Mouse (Mus musculus) neural tube, embryonic 15.5 days (tissue): Measurements from ENCODE around the gene Gm20388. TPM values are rescaled to one million over a fixed set of nuclear protein-coding genes. Genes with fewer than 3 reads are reported as not detected.

Experiments
- ATAC-seq: fragments of 200-750 bp; cut with Nextera tagmentation; 2 replicates; pipeline ENCODE4 v1.8.0; 2017; ENCODE audit warnings: mild to moderate bottlenecking, moderate TSS enrichment, moderate library complexity; ENCODE audit not compliant: low FRiP score
- H3K27ac ChIP-seq: fragments of 300-500 bp; sonication (generic); replicated peaks from 2 replicates; pipeline ENCODE4 v1.5.1; 2015; ENCODE audit warnings: mild to moderate bottlenecking, inconsistent platforms
- H3K27me3 ChIP-seq: fragments of 300-500 bp; sonication (generic); replicated peaks from 2 replicates; pipeline ENCODE4 v1.6.1; 2015; ENCODE audit warnings: inconsistent platforms
- H3K36me3 ChIP-seq: fragments of 300-500 bp; sonication (generic); 2 replicates; pipeline ENCODE4 v1.6.1; 2015; ENCODE audit warnings: inconsistent platforms
- H3K4me1 ChIP-seq: fragments of 300-500 bp; sonication (generic); 2 replicates; pipeline ENCODE4 v1.6.1; 2015; ENCODE audit warnings: inconsistent platforms
- H3K4me2 ChIP-seq: fragments of 300-500 bp; sonication (generic); 2 replicates; pipeline ENCODE4 v1.6.1; 2015; ENCODE audit warnings: inconsistent platforms, mild to moderate bottlenecking, moderate library complexity
- H3K4me3 ChIP-seq: fragments of 300-500 bp; sonication (generic); replicated peaks from 2 replicates; pipeline ENCODE4 v1.5.1; 2015; ENCODE audit warnings: mild to moderate bottlenecking, inconsistent platforms
- H3K9ac ChIP-seq: fragments of 300-500 bp; sonication (generic); replicated peaks from 2 replicates; pipeline ENCODE4 v1.6.1; 2015; ENCODE audit warnings: mild to moderate bottlenecking, inconsistent platforms
- H3K9me3 ChIP-seq: fragments of 300-500 bp; sonication (generic); replicated peaks from 2 replicates; pipeline ENCODE4 v1.6.1; 2016; ENCODE audit warnings: inconsistent platforms
- WGBS: fragments of 180-500 bp; shearing (Covaris S2); methylation state at CpG from one replicate; pipeline ENCODE4 v1.1.7; 2015; ENCODE audit warnings: mixed read lengths; 5-methylcytosine and 5-hydroxymethylcytosine counted together
- polyA plus RNA-seq: library from polyadenylated mRNA; unstranded; fragments of >200 nt; fragmentation: Nextera tagmentation; extraction: Ambion mirVana; gene quantifications from 2 replicates; pipeline ENCODE4 v1.2.1, GENCODE M21; 2015

Gm20388 gene
- polyA plus RNA-seq, 1 experiment from 2014 or later: not detected

DNA sequence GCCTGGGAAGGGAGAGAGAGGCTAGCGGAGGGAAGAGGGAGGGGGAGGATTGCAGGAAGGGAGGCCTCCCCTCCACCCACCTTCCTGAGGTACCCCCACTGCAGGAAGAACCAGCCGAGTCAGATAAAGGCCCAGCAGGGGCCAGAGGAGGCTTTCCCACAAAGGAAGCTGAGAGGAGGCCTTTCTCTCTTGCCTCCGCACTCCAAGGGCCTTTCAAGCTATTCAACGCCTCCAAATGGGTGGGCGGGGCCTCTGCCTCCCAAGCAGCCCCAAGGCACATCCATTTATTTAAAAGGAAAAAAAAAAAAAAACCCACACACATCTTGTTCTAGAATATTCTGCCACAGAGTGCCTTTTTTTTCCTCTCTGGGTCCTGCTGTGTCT, 424.2 kb downstream of the Gm20388 start:
- no peaks in the 10 kb centered on the region for H3K36me3 ChIP-seq
- 0 out of 2 replicates have a peak overlapping the region, but pooled peaks have one; percentile 15 for H3K4me2 ChIP-seq
- no peak; the same call in 1 of the 2 replicates for ATAC-seq
- H3K9me3 ChIP-seq: no peaks in the 10 kb centered on the region
- peak overlapping the region; percentile 76 for H3K27ac ChIP-seq
- H3K9ac ChIP-seq: 0 out of 2 replicates have a peak overlapping the region, but pooled peaks have one; percentile 0
- H3K4me1 ChIP-seq: peaks cover 36% of the 10 kb centered on the region
- WGBS: 11% methylated on average over 4 of the region's 5 CpGs
- no peak overlapping the region for H3K4me3 ChIP-seq
- H3K27me3 ChIP-seq: no peaks in the 10 kb centered on the region

DNA sequence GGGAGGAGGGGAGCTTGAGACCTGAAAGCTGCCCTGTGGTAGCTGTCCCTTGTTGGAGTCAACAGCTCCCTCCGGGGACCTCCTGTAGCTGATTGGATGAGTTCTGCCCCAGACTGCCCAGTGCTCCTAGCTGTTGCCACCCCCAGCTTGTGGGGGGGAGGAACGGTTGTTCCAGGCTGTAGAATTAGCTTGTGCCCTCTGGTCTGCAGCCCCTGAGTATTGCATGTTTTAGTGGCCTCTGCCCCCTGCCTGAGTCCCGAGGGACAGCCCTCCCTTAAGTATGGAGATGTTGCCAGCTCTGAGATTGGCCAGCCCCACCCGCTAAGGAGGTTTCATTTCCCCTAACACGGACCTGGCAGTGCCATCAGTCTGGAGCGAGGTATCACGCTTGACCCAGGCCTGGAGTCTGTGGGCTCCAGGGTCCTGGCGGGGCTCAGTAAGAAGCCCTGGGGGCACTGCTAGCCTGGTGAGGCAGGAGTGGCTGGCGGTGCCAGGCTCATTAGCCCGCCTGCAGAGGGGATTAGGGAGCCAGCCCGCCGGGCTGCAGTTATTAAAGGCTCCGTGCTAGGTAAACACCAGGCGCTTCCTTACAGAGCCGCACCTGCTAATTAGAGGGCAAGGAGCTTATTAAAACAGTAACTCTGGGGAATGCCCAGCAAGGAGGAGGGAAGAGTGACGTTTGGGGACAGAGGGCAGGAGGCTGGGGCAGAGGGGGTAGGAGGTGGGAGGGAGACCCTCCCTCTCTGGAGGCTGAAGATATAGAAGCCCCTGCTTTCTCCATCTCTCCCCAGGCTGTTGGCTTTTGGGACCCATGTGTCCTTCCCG, 424.8 kb downstream of the Gm20388 start:
- no peaks in the 10 kb centered on the region for H3K36me3 ChIP-seq
- no peak overlapping the region for H3K4me3 ChIP-seq
- H3K4me1 ChIP-seq: peaks cover 39% of the 10 kb centered on the region
- peak overlapping the region; percentile 15 for H3K4me2 ChIP-seq
- peak overlapping the region; percentile 76 for H3K27ac ChIP-seq
- ATAC-seq: no peak; the same call in 1 of the 2 replicates
- H3K9me3 ChIP-seq: no peaks in the 10 kb centered on the region
- peak overlapping the region; percentile 0; the same call in 1 of the 2 replicates for H3K9ac ChIP-seq
- 3% methylated on average over 17 of the region's 17 CpGs for WGBS
- H3K27me3 ChIP-seq: no peaks in the 10 kb centered on the region

DNA sequence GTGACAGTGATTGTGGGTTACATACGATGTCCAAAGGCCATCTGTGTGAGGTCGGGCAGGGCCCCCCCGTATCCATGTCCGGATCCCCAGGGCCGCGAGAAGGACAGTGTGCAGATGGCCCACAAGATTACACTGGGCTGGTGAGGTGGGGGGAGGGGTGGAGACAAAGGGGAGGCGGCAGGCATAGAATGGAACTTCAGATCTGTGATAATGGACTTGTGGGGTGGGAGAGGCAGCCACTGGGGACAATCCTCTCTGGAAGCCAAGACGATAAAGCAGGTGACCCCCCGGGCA, 425.4 kb downstream of the Gm20388 start:
- Histone ChIP-seq H3K9ac (no peak overlapping the region), H3K4me3 (no peak overlapping the region), H3K27ac (peak overlapping the region; percentile 76), H3K4me2 (peak overlapping the region; percentile 15; the same call in 1 of the 2 replicates), H3K4me1 (peaks cover 41% of the 10 kb centered on the region), H3K9me3 (no peaks in the 10 kb centered on the region), H3K27me3 (no peaks in the 10 kb centered on the region), H3K36me3 (no peaks in the 10 kb centered on the region)
- ATAC-seq: no peak
- 1% methylated on average over 9 of the region's 9 CpGs for WGBS

DNA sequence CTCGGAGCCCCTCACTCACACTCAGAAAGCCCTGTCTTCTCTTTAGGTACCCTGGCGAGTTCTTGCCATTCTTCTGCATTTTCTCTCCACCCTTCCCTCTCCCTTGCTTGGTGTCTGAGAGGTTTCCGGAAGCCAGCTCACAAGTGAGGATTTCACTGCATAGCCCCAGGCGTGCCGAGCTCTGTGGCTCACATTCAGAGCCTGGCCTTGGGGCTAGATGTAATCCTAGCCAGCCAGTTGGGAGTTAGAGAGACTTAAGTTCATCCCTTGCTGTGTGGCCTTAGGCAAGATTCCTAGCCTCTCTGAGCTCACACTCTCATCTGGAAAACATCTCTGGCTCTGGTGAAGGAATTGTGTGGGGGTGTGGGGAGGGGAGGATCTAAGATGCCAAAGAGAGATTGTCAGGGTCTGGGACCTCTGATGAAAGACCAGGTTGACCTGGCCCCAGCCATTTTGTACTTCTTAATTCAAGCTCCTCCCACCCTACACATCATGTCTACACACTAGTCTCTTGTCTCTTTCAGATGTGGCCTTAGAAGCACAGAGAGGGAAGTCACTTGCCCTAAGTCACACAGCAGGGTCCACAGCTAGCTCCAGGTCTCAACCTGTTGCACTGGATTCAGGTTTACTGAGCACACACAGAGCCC, 426.4 kb downstream of the Gm20388 start:
- Histone ChIP-seq H3K4me2 (no peak overlapping the region), H3K4me3 (no peak overlapping the region), H3K27ac (no peak overlapping the region), H3K27me3 (no peaks in the 10 kb centered on the region), H3K9me3 (no peaks in the 10 kb centered on the region), H3K4me1 (peaks cover 42% of the 10 kb centered on the region), H3K9ac (no peak overlapping the region), H3K36me3 (no peaks in the 10 kb centered on the region)
- ATAC-seq: no peak
- 64% methylated on average over 5 of the region's 5 CpGs for WGBS

DNA sequence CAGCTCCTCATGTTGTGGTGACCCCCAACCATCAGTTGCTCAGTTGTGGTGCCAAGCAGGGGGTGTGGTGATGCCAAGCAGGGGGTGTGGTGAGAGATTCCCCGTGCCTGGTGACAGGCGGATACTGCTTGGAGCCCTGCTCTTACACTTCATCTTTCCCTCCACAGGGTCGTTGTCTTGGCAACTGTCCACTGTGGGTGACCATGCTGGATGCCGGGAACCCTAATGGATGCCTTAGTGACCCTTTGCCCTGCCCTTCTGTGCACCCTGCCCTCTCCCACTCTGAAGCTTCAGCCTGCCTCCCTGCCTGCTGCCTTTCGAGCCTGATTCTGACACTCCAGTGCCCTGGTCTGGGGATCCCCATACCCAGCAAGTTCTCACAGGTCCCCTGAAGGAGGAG, 427.0 kb downstream of the Gm20388 start:
- ATAC-seq: no peak
- H3K4me1 ChIP-seq: peaks cover 48% of the 10 kb centered on the region
- no peak overlapping the region for H3K4me2 ChIP-seq
- H3K4me3 ChIP-seq: no peak overlapping the region
- H3K9me3 ChIP-seq: no peaks in the 10 kb centered on the region
- H3K9ac ChIP-seq: no peak overlapping the region
- H3K27ac ChIP-seq: no peak overlapping the region
- H3K36me3 ChIP-seq: no peaks in the 10 kb centered on the region
- WGBS: 22% methylated on average over 5 of the region's 5 CpGs
- H3K27me3 ChIP-seq: no peaks in the 10 kb centered on the region

DNA sequence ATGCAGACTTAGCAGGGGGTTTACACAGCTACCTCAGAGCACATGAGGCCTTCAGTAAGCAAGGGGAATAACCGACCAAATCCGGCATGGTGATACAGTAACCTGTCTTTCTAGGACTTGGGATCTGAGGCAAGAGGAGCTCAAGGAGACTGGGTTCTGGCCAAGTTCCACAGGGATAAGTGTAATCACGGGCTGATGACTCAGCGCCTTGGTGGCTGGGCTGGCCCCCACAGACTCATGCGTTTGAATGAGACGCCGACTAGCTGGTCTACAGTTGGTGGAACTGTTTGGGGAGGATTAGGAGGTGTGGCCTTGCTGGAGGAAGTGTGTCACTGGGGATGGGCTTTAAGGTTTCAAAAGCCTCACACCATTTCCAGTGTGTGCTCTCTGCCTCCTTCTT, 428.0 kb downstream of the Gm20388 start:
- WGBS: 94% methylated on average over 7 of the region's 7 CpGs
- H3K9ac ChIP-seq: no peak overlapping the region
- no peak overlapping the region for H3K4me2 ChIP-seq
- no peaks in the 10 kb centered on the region for H3K36me3 ChIP-seq
- H3K27me3 ChIP-seq: no peaks in the 10 kb centered on the region
- no peak overlapping the region for H3K27ac ChIP-seq
- H3K4me1 ChIP-seq: peaks cover 59% of the 10 kb centered on the region
- ATAC-seq: no peak
- H3K4me3 ChIP-seq: no peak overlapping the region
- no peaks in the 10 kb centered on the region for H3K9me3 ChIP-seq

DNA sequence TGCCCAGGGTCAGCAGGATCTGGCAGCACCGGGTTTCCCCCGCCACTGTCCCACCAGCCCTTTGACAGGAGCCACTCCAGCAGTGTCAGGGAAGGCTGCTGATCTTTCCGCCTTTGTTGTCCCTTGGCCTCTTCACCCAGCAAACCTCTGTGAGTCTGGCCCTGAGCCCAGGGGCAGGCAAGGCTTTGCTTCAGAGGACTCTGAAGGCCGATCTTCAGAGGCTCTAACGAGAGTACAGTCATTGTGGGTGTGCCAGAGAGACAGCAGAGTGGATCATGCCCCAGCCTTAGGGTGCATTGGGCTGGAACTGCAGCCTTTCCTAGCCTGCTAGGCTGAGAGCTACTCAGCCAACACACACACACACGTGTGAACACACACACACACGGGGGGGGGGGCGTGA, 429.1 kb downstream of the Gm20388 start:
- Histone ChIP-seq H3K27ac (no peak overlapping the region), H3K9ac (no peak overlapping the region), H3K4me1 (peaks cover 64% of the 10 kb centered on the region)

DNA sequence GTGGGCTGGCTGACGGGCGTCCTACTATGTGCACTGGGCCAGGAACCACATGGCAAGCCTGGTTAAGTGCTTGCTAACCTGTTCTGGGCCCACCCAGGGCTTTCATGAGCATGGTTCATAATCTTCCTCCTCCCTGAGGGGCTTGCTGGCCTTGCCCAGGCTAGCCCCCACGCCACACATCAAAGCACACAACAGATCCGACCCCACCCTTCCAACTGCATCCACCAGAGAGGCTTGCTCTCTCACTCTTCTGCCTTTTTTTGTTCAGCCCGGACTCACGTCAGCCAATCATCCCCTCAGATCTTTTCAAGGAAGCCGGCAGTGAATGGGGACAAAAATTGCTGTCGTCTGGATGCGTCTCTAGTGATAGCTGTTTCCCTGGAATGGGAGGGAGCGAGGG, 430.5 kb downstream of the Gm20388 start:
- H3K9me3 ChIP-seq: no peaks in the 10 kb centered on the region
- no peaks in the 10 kb centered on the region for H3K36me3 ChIP-seq
- no peak overlapping the region for H3K27ac ChIP-seq
- no peak for ATAC-seq
- H3K4me2 ChIP-seq: no peak overlapping the region
- H3K4me3 ChIP-seq: no peak overlapping the region
- no peaks in the 10 kb centered on the region for H3K27me3 ChIP-seq
- peaks cover 59% of the 10 kb centered on the region for H3K4me1 ChIP-seq
- WGBS: 57% methylated on average over 10 of the region's 10 CpGs
- H3K9ac ChIP-seq: no peak overlapping the region

More for the DNA sequence above, 429.1 kb downstream of the Gm20388 start:
- H3K9me3 ChIP-seq: no peaks in the 10 kb centered on the region
- WGBS: 55% methylated on average over 7 of the region's 8 CpGs
- no peaks in the 10 kb centered on the region for H3K36me3 ChIP-seq
- no peak for ATAC-seq
- H3K4me2 ChIP-seq: no peak overlapping the region
- no peak overlapping the region for H3K4me3 ChIP-seq
- H3K27me3 ChIP-seq: no peaks in the 10 kb centered on the region

DNA sequence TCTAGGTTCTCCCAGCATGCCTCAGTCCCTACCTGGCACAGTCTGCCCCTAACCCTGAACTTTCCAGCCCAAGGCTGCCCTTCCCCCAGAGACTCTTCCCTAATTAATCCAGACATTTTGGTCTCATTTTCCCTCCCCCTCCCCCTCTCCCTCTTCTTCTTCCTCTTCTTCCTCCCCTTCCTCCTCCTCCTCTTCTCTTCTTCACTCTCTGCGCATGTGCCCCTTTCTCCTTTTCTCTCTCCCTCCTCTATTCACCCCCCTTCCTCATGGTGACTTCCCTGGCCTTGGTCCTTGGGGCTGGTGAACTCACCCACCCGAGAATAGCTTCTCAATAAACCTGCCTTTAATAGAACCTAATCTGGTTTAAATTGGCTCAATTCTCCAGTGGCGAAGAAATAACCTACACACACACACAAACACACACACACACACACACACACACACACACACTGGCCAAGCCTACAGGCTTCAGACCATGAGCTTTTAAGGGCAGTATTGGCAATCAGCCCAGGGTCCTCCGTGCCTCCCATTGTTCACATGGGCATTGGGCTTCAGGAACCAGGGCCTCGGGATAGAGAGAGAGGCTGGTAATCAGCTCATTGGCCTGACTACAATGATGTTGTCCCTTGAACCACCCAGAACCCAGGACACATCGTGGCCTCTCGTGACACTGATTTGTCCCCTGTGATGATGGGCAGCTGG, 432.4 kb downstream of the Gm20388 start:
- H3K27ac ChIP-seq: no peak overlapping the region; the same call in 1 of the 2 replicates
- ATAC-seq: no peak
- no peak overlapping the region for H3K9ac ChIP-seq
- H3K4me3 ChIP-seq: no peak overlapping the region
- H3K36me3 ChIP-seq: no peaks in the 10 kb centered on the region
- no peaks in the 10 kb centered on the region for H3K27me3 ChIP-seq
- no peak overlapping the region for H3K4me2 ChIP-seq
- H3K9me3 ChIP-seq: no peaks in the 10 kb centered on the region
- peaks cover 72% of the 10 kb centered on the region for H3K4me1 ChIP-seq
- WGBS: 31% methylated on average over 7 of the region's 7 CpGs

DNA sequence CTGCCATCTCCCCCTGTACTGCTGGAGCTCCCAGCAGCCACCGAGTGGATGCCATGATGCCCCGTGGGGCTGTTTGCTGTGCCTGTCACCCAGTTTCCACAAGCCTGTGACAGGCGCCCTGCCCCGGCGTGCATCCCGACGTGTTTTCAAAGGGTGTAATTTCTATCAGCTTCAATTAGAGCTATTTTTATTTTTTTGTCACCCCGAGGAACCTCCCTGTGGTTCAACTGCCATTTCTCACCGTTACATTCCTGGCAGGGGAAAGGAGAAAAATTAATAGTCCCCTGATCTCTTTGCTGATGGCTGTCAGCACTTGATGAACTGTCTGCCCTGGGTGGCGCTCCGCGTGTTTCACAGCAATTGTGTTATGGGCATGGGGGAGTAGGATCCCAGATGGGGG, 432.9 kb downstream of the Gm20388 start:
- WGBS: 29% methylated on average over 12 of the region's 12 CpGs
- peak overlapping the region; percentile 71; the same call in 1 of the 2 replicates for H3K27ac ChIP-seq

DNA sequence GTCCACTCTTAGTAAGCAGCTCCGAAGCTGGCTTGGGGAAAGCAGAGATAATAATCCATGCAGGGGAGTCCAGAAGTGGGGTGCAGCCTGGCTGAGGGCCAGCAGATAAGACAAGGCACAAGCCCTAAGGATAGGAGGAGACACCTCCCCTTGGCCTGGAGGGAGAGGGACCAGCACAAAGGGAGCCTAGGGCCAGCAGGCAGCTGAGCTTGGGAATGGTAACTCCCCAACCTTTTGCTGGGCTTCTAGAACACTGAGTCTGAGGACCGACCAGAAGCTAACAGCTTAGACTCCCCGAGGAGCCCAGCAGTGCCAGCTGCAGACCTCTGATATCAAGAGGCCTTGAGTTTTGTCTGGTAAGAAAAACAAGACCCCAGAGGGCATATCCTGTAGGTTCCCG, 433.5 kb downstream of the Gm20388 start:
- H3K36me3 ChIP-seq: no peaks in the 10 kb centered on the region
- H3K27ac ChIP-seq: peak overlapping the region; percentile 71
- 0 out of 2 replicates have a peak overlapping the region, but pooled peaks have one; percentile 14 for H3K9ac ChIP-seq
- H3K4me1 ChIP-seq: peaks cover 82% of the 10 kb centered on the region
- no peak for ATAC-seq
- WGBS: 23% methylated on average over 4 of the region's 4 CpGs
- H3K4me3 ChIP-seq: no peak overlapping the region
- no peak overlapping the region; the same call in 1 of the 2 replicates for H3K4me2 ChIP-seq
- no peaks in the 10 kb centered on the region for H3K27me3 ChIP-seq
- H3K9me3 ChIP-seq: no peaks in the 10 kb centered on the region

More for the DNA sequence above, 432.9 kb downstream of the Gm20388 start:
- no peak overlapping the region for H3K9ac ChIP-seq
- no peak for ATAC-seq
- H3K4me3 ChIP-seq: no peak overlapping the region
- H3K4me2 ChIP-seq: no peak overlapping the region
- peaks cover 78% of the 10 kb centered on the region for H3K4me1 ChIP-seq
- H3K27me3 ChIP-seq: no peaks in the 10 kb centered on the region
- no peaks in the 10 kb centered on the region for H3K36me3 ChIP-seq
- no peaks in the 10 kb centered on the region for H3K9me3 ChIP-seq
